Mouse (Mus musculus) kidney, adult 9 months (tissue): ENCODE measurements at regions not wholly inside any gene's neighbourhood (a gene's known extent, or its start where the extent isn't known, plus 50 kb on each side); places are given as distances from the start of the nearest gene placed in this dataset.
"Not testable (repeated sequence)": the region's sequence is repeated elsewhere in the genome, so short reads cannot be mapped to it uniquely, and the experiment has no call there.

Source experiments
- DNase-seq: peaks from one replicate; pipeline ENCODE4 v3.0.0; 2022

DNA sequence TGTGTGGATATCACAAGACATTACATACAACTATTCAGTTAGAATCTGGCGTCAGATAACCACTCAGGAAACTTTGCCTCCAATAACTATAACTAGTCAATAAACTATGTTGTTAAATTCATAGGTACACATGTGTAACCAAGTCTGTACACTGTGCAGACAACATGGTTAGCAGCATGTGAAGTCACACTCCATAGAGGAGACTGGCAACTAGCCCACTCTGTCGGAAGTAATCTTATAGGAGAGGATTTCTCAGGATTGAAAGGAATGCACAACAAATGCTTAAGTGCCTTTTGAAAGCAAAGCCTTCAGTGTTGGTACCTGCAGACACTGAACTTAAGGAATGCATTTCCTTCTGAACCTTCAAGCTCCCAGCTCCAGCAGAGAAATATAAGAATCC lies 693.0 kb upstream of the Ptbp2 start:
- no peak for DNase-seq

DNA sequence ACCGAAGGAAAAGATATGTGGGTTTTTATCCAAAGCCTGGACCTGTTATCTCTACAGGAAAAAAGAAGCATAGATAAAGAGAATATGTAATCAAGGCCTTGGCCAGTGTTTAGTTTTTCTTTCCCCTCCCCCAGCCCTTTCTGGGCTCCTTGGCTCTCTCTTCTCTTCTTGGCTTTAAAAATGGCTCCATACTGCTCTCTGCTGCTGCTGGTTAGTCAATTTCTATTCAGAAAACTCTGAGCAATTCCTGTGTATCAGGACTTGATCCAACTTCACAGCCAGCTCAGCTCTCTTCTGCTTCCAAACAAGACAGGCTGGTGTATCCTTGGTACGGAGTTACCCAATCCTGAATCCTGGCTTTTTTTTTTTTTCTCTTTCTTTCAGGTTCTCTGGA lies 689.4 kb upstream of the Ptbp2 start:
- DNase-seq: peak; percentile 3

DNA sequence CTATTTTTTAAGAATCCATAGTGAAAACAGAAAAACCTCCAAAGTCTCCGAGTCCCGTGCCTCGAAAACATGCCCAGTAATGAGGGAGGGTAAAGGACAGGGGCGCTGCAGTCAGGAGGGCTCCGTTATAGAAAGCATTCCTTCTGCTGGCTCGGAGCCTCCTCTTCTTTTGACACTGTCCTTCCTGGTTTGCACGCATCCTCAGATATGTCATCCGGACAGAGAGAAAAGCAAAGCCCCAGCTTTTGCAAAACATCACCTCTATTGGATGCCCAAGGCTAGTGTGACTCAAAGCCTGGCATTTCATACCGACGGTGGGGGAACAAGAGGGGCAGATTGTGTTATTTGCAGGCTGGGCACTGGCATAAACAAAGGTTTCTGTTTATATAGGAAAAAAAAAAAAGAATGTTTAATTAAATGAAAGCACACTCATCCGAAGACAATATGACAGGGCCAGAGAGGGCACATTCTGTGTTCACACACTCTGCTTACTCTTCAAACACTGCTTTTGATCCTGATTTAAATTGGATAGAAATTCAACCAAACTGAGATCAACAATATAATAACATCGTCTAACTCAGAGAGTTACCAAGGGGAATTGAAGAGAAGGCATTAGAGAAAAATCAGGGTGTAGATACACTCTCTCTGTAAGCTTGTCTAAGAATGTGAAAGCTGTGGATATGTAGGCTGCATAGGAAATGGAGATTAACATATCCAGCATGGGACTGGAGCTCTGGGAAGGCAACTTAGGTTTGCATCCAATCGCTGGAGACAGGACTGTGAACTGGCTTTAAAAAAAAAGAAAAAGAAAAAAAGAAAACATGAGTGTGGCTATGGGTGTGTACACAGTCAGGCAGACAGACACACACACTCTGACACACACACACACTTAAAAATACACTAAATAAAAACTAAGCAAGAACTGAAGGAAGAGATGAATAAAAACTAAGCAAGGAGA lies 688.7 kb upstream of the Ptbp2 start:
- no peak for DNase-seq

DNA sequence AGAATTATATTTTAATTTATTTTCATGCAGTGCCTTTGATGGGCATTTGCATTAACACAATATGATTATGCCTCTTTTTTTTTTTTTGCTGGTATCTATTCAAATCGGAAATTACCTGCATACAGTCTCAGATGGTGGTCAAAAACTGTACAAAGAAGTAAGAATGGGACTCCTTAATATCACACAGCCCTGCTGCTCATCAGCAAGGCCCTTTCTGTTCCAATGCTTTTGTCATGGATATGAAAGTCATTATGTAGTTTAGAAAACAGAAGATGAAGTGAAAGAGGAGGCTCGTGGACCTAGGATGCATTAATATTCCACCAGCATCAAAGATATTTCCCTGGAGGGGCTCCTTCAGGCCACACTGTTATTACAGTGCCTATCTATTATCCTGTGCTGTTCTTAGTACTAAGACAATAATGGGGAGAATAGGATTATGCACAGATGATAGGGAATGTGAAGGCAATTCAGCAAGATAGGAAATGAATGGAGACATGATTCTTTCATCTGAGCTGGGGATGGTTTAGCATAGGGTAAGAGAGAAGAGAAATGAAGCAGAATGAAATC lies 687.7 kb upstream of the Ptbp2 start:
- no peak for DNase-seq

DNA sequence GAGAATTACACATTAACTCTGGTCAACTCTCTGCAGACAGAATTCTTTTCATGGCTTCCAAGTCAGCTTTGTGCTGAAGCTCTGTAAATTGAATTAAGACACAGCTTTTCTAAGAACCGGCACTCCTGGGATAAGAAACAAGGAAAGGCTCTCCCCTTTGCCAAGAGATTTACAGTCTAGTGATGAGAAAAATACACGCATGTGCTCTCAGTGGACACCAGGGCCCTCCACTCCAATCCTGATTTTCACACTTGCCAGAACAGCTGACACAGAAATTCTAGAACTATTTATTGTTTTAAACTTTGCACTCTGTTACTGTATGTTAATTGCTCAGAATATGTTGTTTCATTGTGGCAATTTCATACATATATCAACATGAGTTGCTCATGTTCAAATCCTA lies 684.6 kb upstream of the Ptbp2 start:
- DNase-seq: no peak

DNA sequence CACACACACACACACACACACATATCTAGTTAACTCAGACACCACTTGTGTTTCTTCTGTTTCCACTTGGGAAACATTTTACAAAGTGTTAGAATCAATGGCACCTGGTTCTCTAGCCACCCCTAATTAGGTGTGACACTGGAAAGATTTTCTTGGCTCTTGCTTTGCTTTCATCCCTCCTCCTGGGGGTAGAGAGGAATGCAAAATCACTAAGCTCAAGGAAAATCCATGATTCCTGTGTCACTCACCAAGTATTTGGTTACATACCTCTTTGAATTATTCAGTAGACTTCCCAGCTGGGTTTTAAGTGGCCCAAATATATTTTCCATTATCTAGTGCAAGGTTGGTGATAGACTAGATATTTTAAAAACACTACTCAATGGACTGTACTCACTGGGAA lies 676.5 kb upstream of the Ptbp2 start:
- no peak for DNase-seq

DNA sequence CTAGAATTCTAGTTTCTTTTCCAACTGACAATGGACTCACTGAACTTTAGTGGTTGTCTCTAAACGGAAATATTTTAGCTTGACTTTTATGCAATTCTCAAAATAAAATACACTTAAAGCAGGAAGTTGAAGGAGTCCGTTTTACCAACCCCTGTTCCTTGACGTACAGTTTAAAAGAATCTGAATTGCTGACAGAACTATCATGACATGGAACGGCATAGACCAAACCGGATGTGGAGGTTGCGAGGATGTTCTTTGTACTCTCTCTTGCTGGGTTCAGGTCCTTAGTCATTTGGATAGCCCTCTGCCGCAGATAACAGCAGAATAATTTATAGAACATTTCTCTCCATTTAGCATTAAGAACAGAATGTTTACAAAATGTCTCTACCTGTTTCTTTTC lies 673.6 kb upstream of the Ptbp2 start:
- DNase-seq: no peak

DNA sequence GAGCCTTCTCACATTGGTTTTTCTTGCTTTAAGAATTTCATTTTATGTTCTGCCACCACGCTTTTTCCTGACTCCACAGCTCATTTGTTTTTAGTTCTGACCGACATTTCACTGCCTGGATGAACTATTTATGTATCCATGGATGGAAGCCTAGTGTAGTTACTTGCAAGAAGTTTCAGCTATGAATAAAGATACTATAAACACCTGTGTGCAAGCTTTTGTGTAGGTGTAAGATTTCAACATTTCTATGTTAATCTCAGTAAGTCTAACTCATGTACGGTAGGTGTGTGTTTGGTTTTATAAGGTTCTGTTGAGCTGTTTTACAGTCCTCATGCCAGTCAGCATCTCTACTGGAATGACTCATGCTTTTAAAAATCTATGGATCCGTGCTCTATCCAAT lies 656.9 kb upstream of the Ptbp2 start:
- no peak for DNase-seq

DNA sequence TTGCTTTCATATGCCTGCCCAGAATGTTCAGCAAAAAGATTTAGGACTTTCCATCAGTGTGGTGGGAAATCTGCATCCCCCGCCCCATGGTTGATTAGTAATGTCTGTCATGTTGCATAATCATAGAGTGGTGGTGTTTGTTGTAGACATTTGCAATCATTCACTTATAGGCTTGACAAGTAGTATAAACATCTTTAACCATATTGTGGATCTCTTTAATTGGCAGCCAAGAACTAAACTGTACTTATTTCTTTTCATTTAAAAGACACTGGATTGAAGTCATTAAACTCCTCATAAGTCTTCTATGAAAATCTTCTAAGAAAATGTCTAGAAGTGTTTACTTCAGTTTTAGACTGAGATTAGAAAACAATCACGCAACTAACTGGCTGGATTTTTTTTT lies 646.0 kb upstream of the Ptbp2 start:
- DNase-seq: no peak

DNA sequence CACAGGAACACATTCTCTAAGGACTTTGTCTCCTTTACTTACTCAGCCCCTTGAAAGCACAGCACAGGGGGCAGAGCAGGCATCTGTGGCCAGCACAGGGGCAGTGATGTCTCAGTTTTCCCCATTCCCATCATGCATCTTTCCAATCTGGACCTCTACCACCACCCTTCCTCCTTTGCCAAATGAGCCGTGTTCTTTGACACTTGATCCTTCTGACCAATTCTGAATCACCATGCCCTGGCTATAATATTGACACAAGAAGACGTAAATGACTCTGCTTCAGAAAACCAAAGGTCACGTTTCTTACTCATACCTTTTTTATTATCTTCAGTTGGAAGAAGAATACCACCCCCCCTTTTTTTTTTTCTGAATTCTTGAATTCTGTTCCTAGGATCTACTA lies 632.4 kb upstream of the Ptbp2 start:
- no peak for DNase-seq

DNA sequence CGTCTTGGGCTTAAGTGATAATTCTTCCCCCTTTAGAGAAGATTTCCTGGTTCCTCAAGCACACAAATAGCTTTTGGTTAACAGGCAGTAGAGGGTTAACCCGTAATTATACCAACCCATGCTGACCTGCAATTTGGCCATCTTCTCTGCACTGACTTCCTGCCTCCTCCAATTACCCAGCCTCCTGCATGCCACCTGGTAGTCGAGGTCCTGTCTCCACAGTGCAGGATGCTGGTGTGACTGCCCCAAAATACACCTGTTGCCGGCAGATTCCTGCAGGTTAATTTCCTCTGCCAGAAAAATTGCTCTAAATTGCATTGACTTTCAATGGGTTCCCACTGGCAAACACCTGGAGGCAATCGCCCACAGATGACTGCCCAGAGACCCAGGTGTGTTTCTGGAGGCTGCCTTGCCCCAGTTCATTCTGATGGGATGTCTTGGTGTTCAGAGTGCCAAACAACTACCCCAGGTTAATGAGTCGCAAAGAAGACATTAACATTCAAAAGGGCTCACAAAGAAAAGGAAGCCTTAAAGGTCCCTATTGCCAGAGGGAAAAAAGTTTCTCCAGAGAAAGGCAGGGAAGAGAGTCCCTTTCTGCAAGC lies 591.5 kb upstream of the Ptbp2 start:
- no peak for DNase-seq

DNA sequence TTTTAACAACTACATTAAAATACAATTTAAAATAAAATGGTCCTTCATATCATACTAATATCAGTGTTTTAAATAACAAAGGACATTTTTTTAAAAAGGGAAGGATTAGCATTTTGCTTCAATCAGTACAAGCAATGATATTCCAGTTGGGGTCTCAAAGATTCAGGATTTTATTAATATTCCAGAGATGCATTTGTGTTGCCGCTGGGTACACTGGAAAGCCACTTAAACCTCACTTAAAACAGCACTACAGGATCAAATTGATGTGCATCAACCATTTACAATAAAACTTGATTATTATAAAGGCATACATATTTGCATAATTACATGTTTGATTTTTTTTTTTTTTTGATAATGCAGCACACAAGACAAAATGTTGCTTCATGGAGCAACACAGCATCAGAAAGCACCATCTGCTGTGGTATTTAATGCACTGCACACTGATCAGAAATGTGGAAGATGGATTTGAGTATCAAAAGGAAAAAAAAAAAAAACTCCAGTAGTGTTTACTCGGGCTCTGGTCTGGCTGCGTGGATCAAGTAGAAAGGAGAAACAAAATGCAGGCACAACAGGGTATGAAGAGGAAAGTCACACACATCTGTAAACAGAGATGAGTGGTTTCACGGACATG lies 558.6 kb upstream of the Ptbp2 start:
- DNase-seq: no peak

DNA sequence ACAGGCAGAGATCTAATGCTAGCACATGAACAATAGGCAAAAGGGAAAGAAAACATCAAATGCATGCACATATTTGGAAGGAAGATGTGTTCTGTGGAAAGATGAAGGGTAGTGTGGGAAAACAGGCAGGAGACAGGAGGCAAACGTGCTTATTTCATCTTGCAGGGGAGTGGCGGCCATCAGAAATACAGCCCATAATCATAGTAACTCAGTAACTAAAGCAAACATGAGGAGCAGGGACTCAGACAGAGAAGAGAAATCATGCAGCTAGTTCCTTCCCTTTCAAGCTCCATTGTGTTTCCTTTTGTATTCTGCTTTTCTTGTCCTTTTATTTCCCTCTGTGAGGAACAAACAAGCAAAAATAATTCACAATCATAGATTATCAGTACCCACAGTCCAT lies 557.6 kb upstream of the Ptbp2 start:
- no peak for DNase-seq

DNA sequence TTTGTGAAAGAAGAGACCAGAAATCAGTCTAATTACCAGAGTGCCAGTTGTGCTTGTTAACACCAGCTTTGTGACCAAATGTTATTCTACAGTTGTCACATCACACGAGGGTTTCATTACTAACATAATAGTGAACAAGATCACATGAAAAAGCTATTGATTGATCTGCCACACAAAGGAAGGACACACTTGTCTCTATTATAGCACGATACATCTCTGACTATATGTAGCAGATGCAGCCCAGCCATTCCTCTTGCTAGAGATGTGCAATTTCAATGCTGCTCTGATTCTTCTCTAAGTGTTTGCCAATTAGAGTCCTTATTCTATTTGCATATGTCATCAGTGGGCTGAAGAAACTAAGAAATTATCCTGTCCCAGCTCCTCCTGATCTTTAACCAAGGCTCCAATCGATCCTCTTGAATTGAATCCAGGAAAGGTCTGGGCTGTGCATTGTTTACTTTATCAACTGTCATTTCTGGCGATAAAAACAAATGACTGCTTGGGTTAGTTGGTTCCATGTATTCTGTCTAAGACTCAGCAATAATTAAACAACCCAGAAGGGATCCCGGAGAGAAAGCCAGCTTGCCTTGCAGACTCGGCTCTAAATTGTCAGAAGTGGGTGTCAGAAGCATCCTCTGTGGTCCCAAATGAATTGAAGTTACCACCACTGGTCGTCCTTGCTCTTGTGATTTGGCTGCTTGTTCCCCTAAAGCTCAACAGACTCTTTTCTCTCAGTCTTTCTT lies 551.7 kb upstream of the Ptbp2 start:
- no peak for DNase-seq

DNA sequence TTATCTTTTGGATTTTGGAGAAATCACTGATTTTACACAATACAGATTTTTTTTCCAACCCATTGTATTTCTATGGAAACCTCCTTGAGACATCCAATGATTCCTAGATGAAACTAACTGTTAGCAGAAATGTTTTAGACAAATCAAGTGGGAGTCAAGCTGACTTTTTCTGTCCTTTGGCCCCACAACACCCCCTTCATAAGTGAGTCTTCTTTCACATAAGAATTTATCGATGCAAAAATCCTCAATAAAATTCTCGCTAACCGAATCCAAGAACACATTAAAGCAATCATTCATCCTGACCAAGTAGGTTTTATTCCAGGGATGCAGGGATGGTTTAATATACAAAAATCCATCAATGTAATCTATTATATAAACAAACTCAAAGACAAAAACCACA lies 522.8 kb upstream of the Ptbp2 start:
- DNase-seq: not testable (repeated sequence)

DNA sequence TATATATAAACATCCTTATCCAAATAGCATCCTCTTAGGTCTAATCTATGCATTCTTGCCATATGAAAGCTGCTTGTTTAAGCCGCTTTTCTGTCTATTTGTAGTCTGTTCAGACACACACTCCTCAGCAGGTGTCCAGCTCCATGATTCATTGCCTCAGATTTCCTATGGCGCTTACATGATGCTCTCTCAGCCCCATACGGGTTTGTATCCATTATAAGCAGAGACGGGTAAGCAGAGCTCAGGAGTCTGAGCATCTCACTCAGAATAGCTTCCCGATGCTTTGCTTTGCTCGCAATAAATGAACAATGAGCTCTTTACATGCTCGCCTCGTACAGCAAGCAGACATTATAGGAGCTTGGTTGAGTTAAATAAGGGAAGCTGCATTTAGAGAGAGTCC lies 521.3 kb upstream of the Ptbp2 start:
- DNase-seq: no peak
